Mouse (Mus musculus) heart, postnatal 0 days (tissue): ENCODE data around the gene Snf8. TPM values are rescaled to one million over a fixed set of nuclear protein-coding genes. Genes with fewer than 3 reads are reported as not detected.

ENCODE experiments used
- ATAC-seq: fragments of 200-750 bp; cut with Nextera tagmentation; 2 replicates; pipeline ENCODE4 v1.8.0; 2017; ENCODE audit warnings: low read depth, moderate number of reproducible peaks, moderate library complexity; ENCODE audit not compliant: insufficient read depth
- DNase-seq: peaks from one replicate; pipeline ENCODE4 v3.0.0-alpha.2; 2016; ENCODE audit warnings: low spot score
- H3K27ac ChIP-seq: fragments of 300-500 bp; sonication (generic); 2 replicates; pipeline ENCODE4 v1.5.1; 2014; ENCODE audit warnings: low read depth, mild to moderate bottlenecking
- H3K27me3 ChIP-seq: fragments of 300-500 bp; sonication (generic); 2 replicates; pipeline ENCODE4 v1.6.1; 2014; ENCODE audit warnings: low read length, mixed read lengths; ENCODE audit not compliant: control insufficient read depth, insufficient read depth
- H3K36me3 ChIP-seq: fragments of 300-500 bp; sonication (generic); replicated peaks from 2 replicates; pipeline ENCODE4 v1.6.1; 2014; ENCODE audit warnings: low read length, mixed read lengths; ENCODE audit not compliant: control insufficient read depth, insufficient read depth
- H3K4me1 ChIP-seq: fragments of 300-500 bp; sonication (generic); 2 replicates; pipeline ENCODE4 v1.6.1; 2014; ENCODE audit warnings: antibody characterized with exemption; ENCODE audit not compliant: control insufficient read depth, insufficient read depth
- H3K4me2 ChIP-seq: fragments of 300-500 bp; sonication (generic); 2 replicates; pipeline ENCODE4 v1.6.1; 2014; ENCODE audit warnings: low read depth, mild to moderate bottlenecking, low read length, moderate library complexity
- H3K4me3 ChIP-seq: fragments of 300-500 bp; sonication (generic); 2 replicates; pipeline ENCODE4 v1.5.1; 2014; ENCODE audit warnings: low read depth, low read length
- H3K9ac ChIP-seq: fragments of 300-500 bp; sonication (generic); replicated peaks from 2 replicates; pipeline ENCODE4 v1.6.1; 2014; ENCODE audit warnings: low read depth, low read length, mixed read lengths
- H3K9me3 ChIP-seq: fragments of 300-500 bp; sonication (generic); replicated peaks from 2 replicates; pipeline ENCODE4 v1.6.1; 2016; ENCODE audit warnings: low read length; ENCODE audit not compliant: control insufficient read depth
- CTCF ChIP-seq: IDR thresholded peaks from 2 replicates; pipeline ENCODE4 v1.5.1; 2016; ENCODE audit warnings: antibody characterized with exemption, control low read depth, low read depth
- EP300 ChIP-seq: IDR thresholded peaks from 2 replicates; pipeline ENCODE4 v1.6.1; 2016; ENCODE audit warnings: antibody characterized with exemption, low read depth
- WGBS: fragments of 180-500 bp; shearing (Covaris S2); extraction: QIAGEN DNeasy Blood & Tissue Kit; methylation state at CpG from one replicate; pipeline ENCODE4 v1.1.7; 2014; 5-methylcytosine and 5-hydroxymethylcytosine counted together
- polyA plus RNA-seq: library from polyadenylated mRNA; unstranded; fragments of >200 nt; fragmentation: Nextera tagmentation; extraction: Ambion mirVana; gene quantifications from 2 replicates; pipeline ENCODE4 v1.2.1, GENCODE M21; 2015
- total RNA-seq: library from RNA; depleted of rRNA; stranded (reverse); fragments of >200 nt; gene quantifications from 2 replicates; pipeline ENCODE4 v1.2.3, GENCODE M21; 2014; ENCODE audit warnings: low replicate concordance

Gene Snf8
- total and polyA plus RNA-seq, 2 experiments from 2014 or later: 25.2 to 63.0 TPM

DNA sequence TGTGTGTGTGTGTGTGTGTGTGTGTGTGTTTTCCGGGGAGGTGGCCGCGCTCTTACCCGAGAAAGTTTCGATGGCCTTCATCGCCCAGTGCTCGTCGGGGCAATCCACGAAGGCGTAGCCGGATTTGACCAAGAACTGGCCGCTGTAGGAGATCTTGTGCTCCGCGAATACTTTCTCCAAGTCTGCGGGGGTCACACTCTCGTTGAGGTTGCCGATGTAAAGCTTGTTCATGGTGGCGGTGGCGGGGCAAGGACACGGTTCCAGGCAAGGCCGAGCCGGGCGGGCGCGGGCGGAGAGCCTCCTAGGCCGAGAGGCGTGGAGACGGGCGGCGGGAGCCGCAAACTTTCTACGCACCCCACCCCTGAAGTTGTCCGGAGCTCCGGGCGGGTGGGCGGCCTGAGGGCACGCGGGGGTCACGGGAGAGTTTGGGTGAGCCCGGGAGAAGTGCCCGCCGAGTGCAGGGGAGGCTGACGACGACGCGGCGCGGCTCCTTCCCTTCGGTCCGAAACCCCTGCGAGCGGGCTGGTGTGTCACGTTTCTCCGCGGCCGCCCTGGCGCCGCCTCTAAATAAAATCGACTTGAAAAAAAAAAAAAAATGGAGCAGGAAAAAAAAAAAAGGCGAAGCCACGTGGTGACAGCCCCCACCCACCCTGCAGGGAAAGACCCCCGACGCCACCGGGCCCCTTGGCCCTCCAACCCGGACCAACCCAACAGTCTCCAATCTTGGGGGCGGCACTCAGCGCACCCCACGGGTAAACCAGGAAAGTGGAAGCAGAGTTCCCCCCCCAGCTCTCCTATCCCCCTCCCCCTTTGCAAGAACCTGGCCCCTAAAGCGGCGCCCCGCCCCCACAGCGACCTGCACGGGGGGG is 29.0 kb upstream of the Snf8 start, which contains the start of gene Igf2bp1:
TSS of gene Igf2bp1 (minus strand) at position 538 of the 869 bp plus-strand sequence.
- Histone ChIP-seq H3K36me3 (no peaks in the 10 kb centered on the region), H3K27ac (peak within 1 kb of the TSS; percentile 78), H3K4me1 (peaks cover 24% of the 10 kb centered on the region), H3K4me3 (peak within 1 kb of the TSS; percentile 78), H3K9ac (peak within 1 kb of the TSS; percentile 67), H3K4me2 (peak within 1 kb of the TSS; percentile 94), H3K9me3 (no peaks in the 10 kb centered on the region), H3K27me3 (peaks cover 32% of the 10 kb centered on the region)
- 1% methylated on average over 67 of the region's 74 CpGs for WGBS
- TF ChIP-seq CTCF: no peak
- TF ChIP-seq EP300: no peak
- ATAC-seq (peak; percentile 45), DNase-seq (no peak)

DNA sequence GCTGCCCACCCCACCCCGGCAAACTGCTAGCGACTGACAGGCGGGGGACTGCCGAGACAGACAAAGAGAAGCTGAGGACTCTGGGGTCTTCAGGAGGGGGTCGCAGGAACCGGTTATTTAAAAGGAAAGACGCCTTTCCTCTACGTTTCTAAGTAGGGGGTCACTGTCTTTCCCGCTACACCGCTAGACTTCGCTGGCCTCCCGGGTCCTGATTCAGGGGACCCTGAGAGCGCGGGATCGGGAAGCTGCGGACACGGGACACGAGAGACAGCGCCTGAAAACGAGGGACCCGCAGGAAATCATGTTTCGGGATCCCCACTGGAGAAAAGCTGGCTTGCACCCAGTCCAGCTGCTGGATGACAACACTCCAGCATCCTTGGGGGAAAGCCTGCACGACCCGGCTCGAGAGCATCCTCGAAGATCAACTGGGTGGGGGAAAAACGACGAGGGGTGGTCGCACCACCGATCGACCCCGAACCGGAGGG is 28.3 kb upstream of the Snf8 start:
- ATAC-seq (no peak), DNase-seq (no peak)
- Histone ChIP-seq H3K36me3 (no peaks in the 10 kb centered on the region), H3K9ac (peak overlapping the region; percentile 67; the same call in 1 of the 2 replicates), H3K27me3 (peaks cover 40% of the 10 kb centered on the region), H3K4me3 (peak overlapping the region; percentile 78), H3K4me1 (peaks cover 24% of the 10 kb centered on the region), H3K4me2 (peak overlapping the region; percentile 94), H3K27ac (no peak overlapping the region), H3K9me3 (no peaks in the 10 kb centered on the region)
- under 1% methylated on average over 33 of the region's 33 CpGs for WGBS
- TF ChIP-seq CTCF (no peak), EP300 (no peak)

DNA sequence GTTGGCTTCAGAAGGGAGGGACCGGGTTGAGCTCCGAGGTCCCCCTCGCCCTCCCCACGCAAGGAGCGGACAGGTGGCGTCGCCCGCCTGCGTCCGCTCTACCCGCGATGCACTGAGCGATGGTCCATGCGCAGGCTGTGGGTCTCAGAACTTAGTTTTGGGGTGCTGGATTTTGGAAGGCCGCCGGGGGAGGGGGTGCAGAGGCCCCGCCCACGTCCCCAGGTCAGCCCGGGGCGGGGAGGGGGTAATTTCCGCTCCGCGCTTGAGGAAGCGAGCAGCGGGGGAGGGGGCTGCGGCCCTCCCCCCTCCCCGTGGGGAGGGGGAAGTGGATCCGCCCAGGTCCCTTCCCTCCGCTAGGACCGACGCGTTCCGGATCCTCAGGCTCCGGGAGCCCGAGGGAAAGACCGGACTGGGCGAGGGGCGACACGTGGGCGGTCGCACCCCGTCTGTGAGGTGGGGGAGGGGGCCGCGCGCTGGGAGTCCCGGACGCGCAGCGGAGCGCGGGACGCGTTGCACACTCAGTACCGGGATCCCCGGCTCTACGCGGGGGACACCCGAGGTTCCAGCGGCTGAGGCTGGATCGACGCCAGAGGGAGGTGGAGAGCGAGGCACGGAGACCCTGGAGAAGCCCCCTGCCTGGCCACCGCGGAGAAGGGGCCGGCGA is 27.7 kb upstream of the Snf8 start:
- Histone ChIP-seq H3K9me3 (no peaks in the 10 kb centered on the region), H3K4me2 (peak overlapping the region; percentile 94), H3K4me3 (peak overlapping the region; percentile 78), H3K4me1 (peaks cover 24% of the 10 kb centered on the region), H3K27me3 (peaks cover 44% of the 10 kb centered on the region), H3K36me3 (no peaks in the 10 kb centered on the region), H3K9ac (no peak overlapping the region), H3K27ac (no peak overlapping the region)
- WGBS: under 1% methylated on average over 53 of the region's 67 CpGs
- TF ChIP-seq EP300 (no peak), CTCF (no peak)
- ATAC-seq: no peak
- no peak for DNase-seq

DNA sequence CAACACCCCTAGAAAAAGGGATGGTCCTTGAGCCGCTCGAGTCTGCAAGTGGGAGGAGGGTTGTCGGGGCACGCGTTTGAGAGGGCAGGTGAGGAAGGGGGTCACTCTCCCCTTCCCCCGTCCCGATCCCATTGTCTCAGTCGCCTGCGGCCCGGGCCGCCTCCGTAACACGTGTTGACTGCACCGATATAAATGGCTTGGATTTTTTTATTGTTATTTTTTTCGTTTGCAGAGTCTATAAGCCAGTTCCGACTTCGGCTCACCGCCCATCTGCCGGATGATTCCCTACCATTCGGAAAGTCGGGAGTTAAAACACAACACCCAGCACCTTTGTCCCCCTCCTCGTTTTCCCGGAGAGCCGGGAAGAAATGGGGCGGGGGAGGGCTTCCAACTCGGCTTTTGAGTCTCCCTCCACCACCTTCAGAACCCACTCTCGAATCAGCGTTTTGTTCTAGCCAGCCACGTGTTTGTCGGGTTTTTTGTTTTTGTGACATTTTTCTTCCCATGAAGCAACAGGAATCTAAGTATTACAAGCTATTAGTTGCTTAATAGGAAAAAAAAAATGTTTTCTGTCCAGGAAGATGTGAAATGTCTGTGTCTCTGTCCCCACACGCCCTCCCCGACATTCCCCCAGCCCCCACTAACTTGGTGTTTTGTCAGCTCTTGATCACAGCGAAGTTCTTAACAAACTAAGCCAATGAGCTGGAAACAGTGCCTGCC is 27.0 kb upstream of the Snf8 start:
- DNase-seq (no peak), ATAC-seq (no peak)
- 2% methylated on average over 33 of the region's 33 CpGs for WGBS
- peaks cover 24% of the 10 kb centered on the region for H3K4me1 ChIP-seq
- no peak overlapping the region for H3K9ac ChIP-seq
- TF ChIP-seq CTCF: no peak
- no peak for TF ChIP-seq EP300
- no peak overlapping the region for H3K27ac ChIP-seq
- peak overlapping the region; percentile 94 for H3K4me2 ChIP-seq
- peak overlapping the region; percentile 78 for H3K4me3 ChIP-seq
- H3K9me3 ChIP-seq: no peaks in the 10 kb centered on the region
- peaks cover 50% of the 10 kb centered on the region for H3K27me3 ChIP-seq
- no peaks in the 10 kb centered on the region for H3K36me3 ChIP-seq

DNA sequence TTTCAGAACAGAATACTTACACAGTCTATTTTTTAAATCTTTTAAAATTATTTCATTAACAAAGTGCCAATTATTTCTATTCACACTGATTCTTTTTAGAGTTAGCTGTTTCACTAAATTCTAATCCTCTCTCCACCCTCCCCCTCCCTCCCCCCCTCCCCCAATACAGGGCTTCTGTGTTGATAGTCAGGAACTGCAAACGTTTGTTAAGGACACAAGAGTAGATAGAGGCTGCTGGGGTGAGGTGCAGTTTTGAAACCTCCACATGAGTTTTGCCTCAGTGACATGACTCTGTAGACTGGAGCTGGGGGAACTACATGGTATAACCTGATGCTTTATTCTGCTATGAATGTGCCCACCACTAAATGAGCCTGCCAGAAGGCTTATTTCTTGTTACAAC is 25.9 kb upstream of the Snf8 start:
- DNase-seq (no peak), ATAC-seq (no peak)
- TF ChIP-seq CTCF (no peak), EP300 (no peak)
- Histone ChIP-seq H3K4me2 (no peak overlapping the region), H3K9me3 (no peaks in the 10 kb centered on the region), H3K4me3 (no peak overlapping the region), H3K27me3 (peaks cover 56% of the 10 kb centered on the region), H3K4me1 (peaks cover 17% of the 10 kb centered on the region), H3K36me3 (no peaks in the 10 kb centered on the region), H3K27ac (no peak overlapping the region), H3K9ac (no peak overlapping the region)
- 26% methylated on average over 1 of the region's 1 CpGs for WGBS
